Mouse (Mus musculus): ENCODE measurements around the gene Ube3c.
"Not testable (repeated sequence)": the region's sequence is repeated elsewhere in the genome, so short reads cannot be mapped to it uniquely, and the experiment has no call there.

Gene Ube3c

DNA sequence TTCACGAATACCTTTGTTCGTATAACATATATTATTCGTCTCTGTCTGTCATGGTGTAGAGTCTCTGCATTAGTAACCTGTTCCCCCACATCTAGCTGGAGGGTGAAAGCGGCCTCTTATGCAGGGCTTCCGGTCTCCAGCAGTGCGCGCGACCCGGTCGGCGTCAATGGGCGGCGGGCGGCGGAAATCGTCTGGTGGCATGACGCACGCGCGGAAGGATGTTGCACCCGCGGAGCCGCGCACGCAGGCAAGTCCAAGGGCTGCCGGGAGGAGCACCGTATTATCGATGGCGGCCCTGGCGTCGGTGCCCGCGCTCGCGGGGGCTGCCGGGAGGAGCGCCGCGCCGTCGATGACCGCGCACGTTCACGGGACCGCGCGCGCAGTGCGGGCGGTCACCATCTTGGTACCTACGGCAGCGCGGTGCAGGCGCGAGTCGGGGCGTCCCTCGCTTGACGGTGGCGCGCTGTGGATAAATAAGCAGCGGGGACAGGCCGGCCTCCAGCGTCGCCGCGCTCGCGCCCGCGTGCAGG, at the start of gene Ube3c:
Gene Ube3c, plus strand, starts transcription at position 395 of the 530 bp plus-strand sequence.
- peak; percentile 96 to 98 for DNase-seq (ENCODE audit: low spot score in 2 of 2)

DNA sequence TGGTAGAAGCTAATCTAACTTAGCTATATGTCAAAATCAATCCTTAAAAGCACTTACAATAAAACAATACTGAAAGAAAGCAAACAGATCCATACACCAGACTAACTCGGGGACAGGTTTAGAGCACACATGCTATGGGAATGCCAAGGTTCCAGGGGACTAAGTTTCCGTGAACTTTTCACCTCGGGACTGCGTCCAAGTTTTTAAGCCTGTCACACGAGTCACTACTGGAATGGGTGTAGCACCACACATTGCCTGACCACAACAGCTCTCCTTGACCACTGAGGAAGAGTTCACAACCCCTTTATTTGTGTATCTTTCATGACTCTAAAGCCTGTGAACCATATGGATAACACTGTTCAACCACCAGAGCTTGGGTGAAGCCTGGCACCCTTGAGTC, 8.9 kb upstream of the Ube3c start:
- no peak for DNase-seq (ENCODE audit: low spot score in 2 of 2)

DNA sequence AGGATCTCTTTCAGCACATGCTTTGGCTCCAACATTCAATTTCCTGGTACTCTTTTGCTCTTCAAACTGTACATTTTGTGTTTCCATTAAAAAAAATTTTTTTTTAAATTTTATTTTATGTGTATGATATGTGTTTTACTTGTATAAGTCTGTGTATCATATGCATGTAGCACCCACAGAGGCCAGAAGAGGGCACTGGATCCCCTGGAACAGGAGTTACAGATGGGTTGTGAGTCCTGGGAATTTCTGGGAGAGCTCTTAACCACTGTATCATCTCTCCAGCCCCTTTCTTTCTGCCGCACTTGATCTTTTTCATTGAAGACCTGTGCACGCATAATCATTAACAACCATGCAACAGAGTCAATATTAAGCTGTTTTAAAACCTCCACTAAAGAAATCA, 8.4 kb upstream of the Ube3c start:
- DNase-seq (ENCODE audit: low spot score in 2 of 2): no peak

DNA sequence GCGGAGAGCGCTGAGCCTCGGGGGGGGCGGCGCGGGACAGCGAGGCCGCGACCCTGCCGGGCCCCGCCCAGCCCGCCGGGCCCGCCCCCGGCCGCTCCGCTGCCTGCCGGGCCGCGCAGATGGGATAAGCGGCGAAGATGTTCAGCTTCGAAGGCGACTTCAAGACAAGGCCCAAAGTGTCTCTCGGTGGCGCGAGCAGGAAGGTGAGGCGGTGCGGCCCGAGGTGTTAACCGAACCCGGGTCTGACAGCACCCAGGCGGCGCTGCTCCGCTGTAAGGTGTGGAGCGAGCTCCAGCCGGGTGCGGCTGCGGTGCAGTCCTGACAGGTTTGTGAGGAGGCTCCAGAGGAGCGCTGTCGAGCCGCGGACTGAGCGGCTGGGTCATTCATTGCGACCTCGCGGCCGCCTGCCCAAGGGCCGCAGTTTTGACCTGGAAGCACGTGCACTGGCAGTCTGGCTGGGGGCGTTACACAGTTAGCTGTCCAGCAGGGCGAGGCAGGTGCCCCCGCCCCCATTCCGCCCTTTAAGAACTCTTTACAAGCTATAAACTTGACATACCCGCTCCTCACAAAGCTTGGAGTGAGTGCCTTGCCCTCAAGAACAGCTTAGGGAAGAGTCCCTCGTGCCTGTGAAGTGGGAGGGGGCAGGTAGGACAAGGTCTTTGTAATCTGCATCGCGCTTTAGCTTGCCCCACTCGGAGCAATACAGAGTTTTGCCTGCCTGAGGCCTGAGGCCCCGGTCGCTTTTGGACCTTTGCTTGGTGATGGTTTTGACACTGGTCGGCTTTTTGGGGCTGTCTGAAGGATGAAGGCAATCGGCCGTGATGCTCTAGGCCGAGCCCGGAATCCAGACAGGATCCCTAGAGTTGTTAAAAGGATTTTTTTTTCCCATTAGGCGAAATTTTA, 587 bp downstream of the Ube3c start:
- no peak for DNase-seq (ENCODE audit: low spot score in 2 of 2)

DNA sequence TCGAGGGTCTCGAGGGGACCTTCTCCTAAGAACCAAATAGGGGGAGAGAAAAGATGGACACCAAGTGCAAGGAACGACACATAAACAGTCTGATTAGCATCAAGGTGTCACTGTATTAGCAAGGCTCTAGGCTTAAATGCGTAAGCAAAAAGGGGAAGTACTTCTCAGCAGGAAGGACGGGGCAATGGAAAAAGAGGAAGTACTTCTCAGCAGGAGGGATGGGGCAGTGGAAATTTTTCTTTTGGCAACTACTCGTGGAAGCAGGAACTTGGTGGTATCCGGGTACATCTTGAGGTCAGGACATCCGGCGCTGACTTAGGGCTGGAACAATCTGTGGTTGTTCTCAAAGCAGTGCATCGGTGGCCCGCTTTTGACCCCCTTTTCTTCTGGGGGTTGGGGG, 5.2 kb downstream of the Ube3c start:
- not testable (repeated sequence) for DNase-seq (ENCODE audit: low spot score in 2 of 2)

DNA sequence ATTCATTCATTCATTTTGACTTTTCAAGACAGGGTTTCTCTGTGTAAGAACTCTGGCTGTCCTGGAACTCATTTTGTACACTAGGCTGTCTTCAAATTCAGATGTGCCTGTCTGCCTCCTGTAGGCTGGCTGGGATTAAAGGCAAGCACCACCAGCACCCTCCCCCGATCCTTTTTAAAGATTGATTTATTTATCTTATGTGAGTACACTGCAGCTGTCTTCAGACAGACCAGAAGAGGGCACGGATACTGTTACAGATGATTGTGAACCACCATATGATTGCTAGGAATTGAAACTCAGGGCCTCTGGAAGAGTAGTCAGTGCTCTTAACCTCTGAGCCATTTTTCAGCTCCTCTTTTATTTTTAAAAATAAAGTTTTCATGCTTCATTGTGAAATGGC, 6.0 kb downstream of the Ube3c start:
- DNase-seq (ENCODE audit: low spot score in 2 of 2): no peak

DNA sequence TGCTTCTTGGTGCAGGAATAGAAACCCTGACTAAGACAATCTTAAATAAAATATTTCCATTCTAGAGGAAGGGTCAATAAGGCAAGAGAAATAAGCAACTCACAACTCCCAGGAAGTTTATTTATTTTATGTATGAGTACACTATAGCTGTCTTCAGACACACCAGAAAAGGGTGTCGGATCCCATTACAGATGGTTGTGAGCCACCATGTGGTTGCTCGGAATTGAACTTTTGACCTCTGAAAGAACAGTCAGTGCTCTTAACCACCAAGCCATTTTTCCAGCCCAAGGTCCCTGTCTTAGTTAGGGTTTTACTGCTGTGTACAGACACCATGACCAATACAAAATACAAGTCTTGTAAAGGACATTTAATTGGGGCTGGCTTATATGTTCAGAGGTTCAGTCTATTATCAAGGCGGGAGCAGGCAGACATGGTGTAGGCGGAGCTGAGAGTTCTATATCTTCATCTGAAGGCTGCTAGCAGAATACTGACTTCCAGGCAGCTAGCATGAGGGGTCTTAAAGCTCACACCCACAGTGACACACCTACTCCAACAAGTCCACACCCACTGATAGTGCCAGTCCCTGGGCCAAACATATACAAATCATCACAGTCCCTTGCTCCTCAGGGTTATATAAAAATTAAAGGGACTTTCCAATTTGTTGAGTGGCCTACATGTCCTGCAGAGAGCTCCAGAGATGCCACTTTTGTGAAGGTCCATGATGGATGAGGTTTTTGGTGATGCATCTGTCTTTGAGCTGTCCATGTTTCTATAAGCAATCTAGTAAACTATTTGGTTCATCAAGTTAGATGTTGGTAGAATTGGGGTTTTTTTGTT, 9.0 kb downstream of the Ube3c start:
- DNase-seq (ENCODE audit: low spot score in 2 of 2): no peak

DNA sequence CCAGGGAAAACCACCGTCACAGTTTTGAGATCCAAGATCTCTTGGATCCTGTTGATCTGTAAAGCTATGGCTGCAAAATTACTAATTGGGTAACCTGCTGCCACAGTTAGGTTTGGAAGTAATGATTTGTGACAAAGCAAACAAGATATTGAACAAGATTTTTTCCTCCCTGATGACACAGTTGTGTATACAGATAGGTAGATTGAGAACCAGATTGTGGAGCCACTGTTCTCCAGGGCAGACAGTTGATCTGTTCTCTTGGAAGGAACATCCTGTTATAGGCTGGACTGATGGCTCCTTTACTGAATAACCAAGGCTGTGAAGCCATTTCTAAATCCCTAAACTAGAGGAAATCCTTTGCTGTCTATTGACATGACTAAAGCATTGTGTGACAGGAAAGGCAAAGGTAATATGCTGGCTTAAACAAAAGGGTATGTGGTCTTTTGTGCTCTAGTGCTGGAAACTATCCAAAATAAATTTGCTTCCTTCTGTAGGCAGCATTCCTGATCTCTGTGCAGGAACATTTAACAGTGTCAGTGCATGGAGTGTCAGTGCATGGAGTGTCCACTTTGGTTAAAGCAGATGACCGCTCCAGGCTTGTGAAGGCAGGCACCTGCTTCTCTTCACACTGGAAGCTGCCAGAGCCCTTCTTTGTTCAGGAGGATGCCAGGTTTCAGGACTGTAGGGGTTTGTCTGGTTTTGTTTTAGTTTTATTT, 15.0 kb downstream of the Ube3c start:
- DNase-seq (ENCODE audit: low spot score in 2 of 2): no peak

DNA sequence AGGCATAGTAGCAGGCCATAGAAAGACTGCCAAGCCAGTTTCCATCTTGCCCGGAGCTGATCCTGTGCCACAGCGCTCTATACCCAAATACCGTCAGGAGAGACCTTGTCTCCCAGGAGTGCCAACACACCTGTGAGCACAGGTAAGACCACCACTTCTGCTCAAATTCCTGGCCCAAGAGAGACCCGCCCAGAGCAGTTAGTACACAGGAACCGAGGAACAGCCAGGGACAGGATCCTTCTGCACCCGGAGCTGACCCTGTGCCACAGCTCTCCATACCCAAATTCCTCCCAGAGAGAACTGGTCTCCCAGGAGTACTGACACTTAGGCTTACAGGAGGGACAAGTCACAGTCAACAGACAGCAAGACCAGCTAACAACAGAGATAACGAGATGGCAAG, 23.1 kb downstream of the Ube3c start:
- not testable (repeated sequence) for DNase-seq (ENCODE audit: low spot score in 2 of 2)

DNA sequence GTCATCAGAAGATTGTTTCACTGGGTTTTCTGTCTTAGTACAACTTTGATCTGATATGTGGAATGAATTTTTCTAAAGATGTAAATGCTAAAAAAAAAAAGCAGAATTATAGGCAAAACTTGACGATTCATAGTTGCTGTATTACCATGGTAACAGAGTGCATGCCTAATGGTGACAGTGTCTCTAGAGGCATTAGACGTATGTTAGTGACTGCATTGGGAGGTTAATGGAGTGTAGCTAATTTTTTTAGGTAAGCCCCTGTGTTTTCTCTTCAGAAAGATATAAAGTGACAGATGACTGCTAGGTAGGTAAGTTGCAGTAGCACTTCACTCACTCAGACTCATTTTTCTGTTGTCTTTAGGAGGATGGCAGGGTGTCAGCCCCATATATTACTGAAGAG, 37.5 kb downstream of the Ube3c start:
- no peak for DNase-seq (ENCODE audit: low spot score in 2 of 2)

DNA sequence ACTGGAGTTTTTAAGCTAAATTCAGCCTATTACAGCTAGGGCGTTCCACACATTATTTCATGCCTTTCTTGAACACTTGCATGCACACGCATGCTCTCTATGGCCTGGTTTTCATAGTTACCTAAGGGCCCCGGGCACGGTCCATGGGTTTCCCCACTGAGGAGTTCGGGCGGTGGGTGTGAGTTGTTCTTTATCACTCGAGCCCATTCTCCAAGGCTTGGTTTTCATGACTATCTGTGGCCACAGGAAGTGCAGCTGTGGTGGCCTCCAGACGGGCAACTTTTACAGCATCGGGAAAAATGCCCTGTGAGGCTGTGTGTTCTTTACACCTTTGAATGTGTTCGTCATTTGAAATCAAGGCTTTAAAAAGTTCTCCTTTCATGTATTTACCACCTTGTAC, 56.6 kb downstream of the Ube3c start:
- no peak for DNase-seq (ENCODE audit: low spot score in 2 of 2)

DNA sequence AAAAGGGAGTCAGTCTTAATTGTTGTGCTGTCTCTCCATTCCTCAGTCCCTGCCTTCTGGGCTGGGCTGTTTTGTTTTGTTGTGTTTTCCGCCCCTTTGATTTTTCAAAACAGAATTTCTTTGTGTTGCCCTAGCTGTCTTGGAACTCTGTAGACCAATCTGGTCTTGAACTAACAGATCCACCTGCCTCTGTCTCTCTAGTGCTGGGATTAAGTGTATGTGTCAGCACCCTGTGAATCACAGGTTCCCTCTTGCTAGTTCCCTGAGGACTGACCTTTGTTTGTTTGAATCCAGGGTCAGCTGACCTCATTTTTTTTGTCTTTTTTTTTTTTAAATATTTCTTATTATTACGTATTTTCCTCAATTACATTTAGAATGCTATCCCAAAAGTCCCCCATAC, 60.9 kb downstream of the Ube3c start:
- no peak for DNase-seq (ENCODE audit: low spot score in 2 of 2)

DNA sequence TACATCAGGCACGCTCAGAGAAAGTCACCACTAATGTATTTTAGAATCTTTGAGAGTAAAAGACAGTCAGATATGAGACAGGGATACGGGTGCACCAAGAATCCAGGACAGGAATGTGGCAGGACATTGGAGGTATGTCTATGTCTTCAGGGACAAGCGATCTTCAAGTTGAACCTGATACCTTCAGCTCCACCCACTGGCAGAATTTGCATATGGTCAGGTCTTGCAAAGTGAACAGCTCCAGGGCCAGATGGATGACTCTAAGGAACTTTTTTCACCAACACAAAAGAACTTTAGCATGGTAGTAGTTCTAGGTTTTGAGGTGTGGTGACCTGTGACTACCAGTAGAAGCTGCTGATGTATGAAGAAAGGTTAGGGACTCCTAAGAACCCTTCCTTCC, 62.7 kb downstream of the Ube3c start:
- DNase-seq (ENCODE audit: low spot score in 2 of 2): no peak

DNA sequence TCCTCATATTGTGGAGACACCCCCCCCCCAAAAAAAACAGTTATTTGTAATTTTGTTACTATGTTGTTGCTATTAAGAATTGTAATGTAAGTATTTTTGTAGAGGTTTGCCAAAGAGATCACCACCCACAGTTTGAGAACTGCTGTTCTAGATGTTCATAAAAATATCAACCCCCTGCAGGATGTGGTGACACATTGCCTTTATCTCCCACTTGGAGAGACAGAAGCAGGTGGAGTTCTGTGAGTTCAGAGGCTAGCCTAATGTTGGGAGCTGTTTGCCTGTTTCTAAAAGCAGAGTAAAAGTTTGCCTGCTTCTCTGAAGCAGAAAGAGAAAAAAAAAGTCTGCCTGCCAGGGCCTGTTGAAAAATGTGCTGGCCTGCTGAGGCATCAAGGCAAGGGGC, 67.3 kb downstream of the Ube3c start:
- no peak for DNase-seq (ENCODE audit: low spot score in 2 of 2)

DNA sequence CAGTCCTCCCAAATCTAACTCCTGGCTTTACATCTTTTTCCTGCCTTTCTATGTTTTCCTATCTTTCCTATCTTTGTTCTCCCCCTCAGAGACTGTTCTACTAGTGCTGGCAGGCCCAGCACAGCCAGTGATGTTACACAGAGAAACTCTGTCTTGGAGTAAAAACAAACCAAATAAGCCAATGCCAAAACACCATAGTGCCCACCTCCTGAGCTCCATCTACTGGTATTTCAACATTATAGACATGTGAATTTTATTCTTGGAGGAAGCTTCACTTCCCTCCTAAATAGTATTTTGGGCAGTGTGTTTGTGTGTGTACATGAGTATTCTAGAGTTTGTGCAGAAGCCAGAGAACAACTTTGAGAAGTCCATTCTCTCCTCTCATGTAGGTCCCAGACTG, 67.8 kb downstream of the Ube3c start:
- no peak for DNase-seq (ENCODE audit: low spot score in 2 of 2)

DNA sequence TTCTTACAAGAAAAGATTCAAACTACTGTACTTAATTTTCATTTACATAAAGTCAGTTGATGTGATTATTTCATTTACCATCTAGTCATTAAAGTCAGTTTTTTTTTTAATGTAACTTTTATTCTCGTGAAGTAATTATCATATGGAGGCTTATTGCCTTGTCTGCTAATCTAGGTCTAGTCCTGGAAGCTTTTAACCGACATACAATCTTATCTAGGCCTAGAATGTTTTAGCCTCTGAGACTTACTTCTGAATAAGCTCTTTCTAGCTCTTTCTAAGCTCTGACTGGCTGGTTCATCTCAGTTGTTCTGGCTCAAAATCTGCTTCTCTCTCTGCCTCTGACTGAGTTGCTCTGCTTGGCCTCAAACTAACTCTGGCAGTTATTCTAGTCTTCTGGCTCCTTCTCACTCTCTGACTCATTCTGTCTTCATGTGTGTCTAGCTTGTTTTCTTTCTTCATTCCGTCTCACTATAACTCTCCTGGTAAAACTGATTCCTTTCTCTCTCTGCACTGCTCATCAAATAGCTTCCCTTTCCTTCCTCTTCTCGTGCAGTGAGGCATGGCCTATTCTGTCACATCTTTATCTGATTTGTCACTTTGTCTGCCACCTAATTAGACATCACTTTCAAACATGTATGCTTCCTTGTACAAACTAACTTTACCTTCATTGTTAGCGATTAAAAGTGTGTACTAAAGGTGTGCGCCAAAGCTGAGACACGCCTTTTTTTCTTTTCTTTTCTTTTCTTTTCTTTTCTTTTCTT, 72.3 kb downstream of the Ube3c start:
- DNase-seq (ENCODE audit: low spot score in 2 of 2): no peak

DNA sequence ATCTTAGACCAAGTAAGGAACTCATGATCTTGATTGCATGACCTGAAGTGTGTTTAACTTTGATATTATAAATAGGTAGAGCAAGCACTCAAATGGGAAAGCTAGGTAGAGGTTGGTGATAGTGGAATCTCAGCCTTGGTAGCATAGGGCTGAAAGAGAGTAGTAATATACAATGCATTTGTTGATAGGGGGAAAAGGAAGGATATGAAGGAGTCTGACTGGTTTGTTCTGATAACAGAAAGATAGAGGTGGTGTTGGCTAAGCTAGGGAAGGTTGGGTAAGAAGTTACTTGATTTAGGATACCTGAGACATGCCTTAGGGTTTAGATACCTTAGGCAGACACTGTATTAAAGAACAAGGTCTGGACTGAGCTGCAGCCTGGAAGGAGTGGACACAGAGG, 82.7 kb downstream of the Ube3c start:
- no peak for DNase-seq (ENCODE audit: low spot score in 2 of 2)

DNA sequence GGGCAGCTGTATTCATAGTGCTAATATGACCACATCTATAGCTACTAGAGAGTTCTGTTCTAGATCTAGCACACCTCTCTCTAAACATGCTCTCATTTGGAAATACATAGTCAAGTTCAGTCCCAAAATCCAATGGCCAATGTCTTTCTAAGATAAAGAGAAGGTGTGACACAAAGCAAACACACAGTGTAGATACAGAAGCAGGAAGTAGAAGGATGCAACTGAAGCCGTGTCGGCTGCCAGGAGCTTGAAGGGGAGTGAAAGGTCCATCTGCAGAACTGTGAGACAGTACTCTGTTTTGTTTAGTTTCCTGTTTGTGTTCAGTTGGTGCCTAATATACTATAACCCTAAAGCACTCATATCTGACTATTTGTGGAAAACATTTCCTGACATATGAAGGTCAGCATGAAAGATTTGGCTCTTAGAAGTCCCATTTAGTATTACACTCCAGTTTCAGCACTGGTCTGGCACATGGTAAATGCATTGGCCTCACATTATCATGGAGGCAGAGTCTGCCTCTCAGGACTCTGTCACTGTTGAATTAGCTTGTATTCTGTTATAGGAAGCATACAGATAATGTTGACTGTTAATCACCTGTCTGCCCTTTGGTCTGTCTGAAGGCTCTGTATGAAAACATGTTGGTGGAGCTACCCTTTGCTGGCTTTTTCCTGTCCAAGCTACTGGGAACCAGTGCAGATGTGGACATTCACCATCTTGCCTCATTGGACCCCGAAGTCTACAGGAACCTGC, 88.7 kb downstream of the Ube3c start:
- no peak for DNase-seq (ENCODE audit: low spot score in 2 of 2)

DNA sequence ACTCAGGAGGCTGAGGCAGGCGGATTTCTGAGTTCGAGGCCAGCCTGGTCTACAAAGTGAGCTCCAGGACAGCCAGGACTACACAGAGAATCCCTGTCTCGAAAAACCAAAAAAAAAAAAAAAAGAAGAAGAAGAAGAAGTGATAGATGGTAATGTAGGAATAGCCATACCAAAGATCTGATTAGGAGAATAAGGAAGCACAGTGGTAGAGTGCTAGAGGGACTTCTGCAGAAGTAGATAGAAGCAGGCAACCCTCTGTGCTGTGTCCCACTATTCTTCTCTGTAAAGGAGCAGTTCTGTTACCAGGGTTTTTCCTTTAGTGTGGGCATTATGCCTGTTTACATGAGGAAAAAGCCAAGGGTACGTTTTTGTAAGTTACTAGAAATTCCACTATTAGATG, 92.2 kb downstream of the Ube3c start:
- DNase-seq (ENCODE audit: low spot score in 2 of 2): not testable (repeated sequence)

DNA sequence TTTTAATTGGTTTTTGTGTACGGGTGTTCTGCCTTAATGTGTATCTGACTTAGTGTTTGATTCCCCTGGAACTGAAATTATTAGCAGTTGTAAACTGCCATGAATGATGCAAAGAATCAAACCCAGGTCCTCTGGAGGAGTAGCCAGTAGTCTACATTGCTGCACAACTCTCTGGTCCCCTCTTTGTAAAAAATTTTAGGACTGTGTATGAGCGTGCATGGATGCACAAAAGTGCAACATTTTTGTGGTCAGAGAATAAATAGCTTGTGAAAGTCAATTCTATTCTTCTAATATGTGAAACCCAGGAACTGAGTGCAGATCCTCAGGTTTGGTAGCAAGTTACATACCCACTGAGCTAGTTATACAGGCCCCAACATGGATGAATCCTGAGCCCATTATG, 96.3 kb downstream of the Ube3c start:
- no peak for DNase-seq (ENCODE audit: low spot score in 2 of 2)

DNA sequence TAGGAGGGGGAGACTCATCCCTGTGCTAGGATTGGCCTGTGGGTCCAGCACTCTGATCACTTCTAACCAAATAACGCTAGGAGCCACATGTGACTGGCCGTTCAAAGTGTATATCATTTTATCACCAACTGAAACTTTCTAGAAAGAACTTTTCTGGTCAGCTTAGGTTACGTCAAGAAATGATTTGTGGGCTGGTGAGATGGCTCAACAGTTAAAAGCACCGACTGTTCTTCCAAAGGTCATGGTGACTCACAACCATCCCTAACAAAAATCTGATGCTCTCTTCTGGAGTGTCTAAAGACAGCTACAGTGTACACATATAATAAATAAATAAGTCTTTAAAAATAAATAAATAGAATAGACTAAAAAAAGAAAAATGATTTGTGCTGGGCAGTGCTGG, 103.5 kb downstream of the Ube3c start:
- DNase-seq (ENCODE audit: low spot score in 2 of 2): no peak
